Mouse (Mus musculus) thymus, adult 2 months (tissue): ENCODE measurements around the gene Gm11627.

ENCODE experiments used
- CTCF ChIP-seq: fragments of 200-500 bp; IDR thresholded peaks from 2 replicates; pipeline ENCODE4 v1.5.1; 2012; ENCODE audit warnings: mild to moderate bottlenecking, control low read depth, low read length, moderate library complexity, borderline replicate concordance; ENCODE audit not compliant: control insufficient read depth, poor library complexity, insufficient read depth; ENCODE audit errors: extremely low read depth
- POLR2A ChIP-seq: fragments of 200-500 bp; IDR thresholded peaks from 2 replicates; pipeline ENCODE4 v1.6.1; 2012; ENCODE audit warnings: mild to moderate bottlenecking, low read length, control low read depth, moderate library complexity; ENCODE audit not compliant: control insufficient read depth, poor library complexity, insufficient read depth; ENCODE audit errors: extremely low read depth

DNA sequence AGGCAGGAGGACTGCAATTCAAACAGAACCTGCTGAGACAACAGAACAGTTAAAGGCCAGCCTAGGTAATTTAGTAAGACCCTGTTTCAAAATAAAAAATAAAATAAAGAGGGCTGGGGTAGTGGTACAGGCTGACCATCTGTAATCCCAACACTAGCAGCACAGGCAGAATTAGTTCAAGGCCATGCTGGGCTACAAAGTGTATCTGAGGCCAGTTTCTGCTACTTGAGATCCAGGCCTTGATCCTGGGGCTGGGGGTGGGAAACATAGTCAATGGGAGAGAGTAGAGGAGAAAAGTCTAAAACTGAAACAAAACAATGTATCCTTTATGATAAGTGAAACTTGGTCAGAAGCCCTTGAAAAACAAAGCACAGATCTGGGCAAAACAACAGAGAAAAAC lies 28.1 kb downstream of the Gm11627 start:
- TF ChIP-seq POLR2A (no peak), CTCF (no peak)
